Mouse (Mus musculus) liver (tissue): ENCODE results near the gene Arrdc5.
"Not testable (repeated sequence)": the region's sequence is repeated elsewhere in the genome, so short reads cannot be mapped to it uniquely, and the experiment has no call there.

Experiments
- DNase-seq: peaks from one replicate; pipeline ENCODE4 v3.0.0-alpha.2; 2020; ENCODE audit warnings: mixed read lengths

The Arrdc5 gene

GRCm38 (mm10) chr17:56276643-56277566 lies 23.2 kb downstream of the Arrdc5 start, which contains the start of gene Ticam1:
Gene Ticam1, minus strand, starts transcription at chr17:56276786.
- peak; percentile 97 for DNase-seq

DNA sequence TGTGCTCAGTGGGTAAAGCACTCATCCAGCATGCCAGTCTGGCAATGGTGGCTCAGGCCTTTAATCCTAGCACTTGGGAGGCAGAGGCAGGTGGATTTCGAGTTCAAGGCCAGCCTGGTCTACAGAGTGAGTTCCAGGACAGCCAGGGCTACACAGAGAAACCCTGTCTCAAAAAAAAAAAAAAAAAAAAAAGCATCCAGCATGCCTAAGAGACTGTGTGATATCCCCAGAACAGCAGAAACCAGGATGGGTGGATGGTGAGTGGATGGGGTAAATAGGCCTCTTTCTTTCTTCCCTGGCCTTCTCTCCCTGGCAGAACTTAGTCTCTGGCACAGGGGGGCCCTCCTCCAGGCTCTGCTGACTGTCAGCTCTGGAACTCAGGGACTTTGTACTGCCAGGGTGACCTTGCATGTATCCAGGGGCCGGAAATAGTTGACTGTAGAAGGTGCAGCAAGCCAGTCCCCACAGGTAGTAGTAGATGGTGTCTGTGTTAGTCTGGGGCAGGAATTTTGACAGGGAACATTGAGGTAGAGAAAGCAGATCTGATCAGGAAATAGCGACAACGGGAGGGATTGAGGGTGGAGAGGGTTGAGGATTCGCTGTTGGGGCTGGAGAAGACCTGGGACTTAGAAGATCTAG lies 24.1 kb downstream of the Arrdc5 start:
- DNase-seq, result peak; percentile 58

DNA sequence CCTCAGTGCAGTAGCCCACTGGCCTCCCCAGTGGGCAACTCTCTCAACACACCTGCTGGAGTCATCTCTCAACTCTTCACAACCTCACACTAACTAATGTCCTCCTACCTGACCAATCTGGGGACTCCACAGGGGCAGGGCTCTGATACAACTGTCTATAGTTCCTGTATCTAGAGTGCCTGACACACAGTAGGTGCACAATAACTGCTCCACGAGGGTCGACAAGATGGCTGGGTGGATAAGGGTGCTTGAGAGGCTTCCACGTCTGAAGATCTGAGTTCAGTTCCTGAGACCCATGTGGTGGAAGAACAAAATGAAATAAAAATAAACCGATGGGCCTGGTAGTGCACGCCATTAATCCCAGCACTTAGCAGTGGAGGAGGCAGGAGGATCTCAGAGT lies 26.1 kb downstream of the Arrdc5 start:
- DNase-seq, result no peak

GRCm38 (mm10) chr17:56273482-56273881 lies 26.6 kb downstream of the Arrdc5 start:
- DNase-seq, result no peak

- no peak for DNase-seq
Observed at GRCm38 (mm10) chr17:56272644-56273043, 27.4 kb downstream of the Arrdc5 start.

DNA sequence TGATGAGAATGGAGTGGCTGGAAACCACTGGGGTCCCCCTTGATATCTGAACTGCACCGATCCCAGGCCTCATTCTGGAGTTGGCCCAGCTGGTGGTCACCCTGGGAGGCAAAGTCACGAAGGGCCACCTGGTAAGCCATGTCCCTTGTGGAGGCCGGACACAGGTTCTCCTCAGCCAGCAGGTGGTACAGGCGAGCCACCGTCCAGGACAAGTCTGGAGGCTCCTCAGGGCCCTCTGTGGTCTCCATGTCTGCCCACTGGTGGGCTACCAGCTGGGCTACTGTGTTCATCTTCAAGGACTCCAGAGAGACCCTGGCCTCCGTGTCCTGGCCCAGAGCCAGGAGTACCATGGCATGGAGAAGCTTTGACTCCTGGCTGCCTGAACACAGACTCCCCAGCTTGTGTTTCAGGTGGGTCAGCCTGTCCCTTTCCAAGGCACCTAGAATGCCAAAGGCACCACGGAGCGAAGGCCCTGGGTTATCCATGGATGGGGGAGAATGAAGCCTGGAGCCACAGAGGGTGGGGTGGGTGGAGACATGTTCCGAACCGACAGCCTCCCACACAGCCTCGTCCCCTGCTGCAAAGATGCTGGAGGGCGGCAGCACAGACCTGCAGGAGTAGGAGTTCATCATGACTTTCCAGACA lies 28.4 kb downstream of the Arrdc5 start:
- no peak for DNase-seq

DNA sequence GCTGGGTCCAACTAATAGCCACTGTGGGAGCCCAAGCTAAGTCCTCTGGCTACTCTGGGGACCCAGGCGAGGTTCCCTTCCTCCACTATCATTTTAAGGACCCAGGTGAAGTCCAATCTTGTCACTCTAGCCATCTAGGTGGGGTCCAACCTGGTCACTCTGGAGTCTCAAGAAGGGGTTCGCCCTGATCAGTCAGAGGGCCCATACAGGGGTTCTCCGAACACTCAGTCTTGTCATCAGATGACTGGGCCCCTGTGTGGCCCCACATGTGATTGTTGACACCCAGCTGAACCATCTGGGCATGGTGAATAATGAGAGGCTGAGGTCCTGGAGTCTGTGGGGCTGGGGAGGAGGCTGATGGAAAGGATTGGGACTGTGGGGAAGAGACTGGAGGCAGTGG lies 30.3 kb downstream of the Arrdc5 start:
- DNase-seq, result no peak

GRCm38 (mm10) chr17:56269153-56269630 lies 30.9 kb downstream of the Arrdc5 start:
- DNase-seq, result peak; percentile 51

- no peak for DNase-seq
Observed at GRCm38 (mm10) chr17:56266271-56266670, 33.8 kb downstream of the Arrdc5 start.

DNA sequence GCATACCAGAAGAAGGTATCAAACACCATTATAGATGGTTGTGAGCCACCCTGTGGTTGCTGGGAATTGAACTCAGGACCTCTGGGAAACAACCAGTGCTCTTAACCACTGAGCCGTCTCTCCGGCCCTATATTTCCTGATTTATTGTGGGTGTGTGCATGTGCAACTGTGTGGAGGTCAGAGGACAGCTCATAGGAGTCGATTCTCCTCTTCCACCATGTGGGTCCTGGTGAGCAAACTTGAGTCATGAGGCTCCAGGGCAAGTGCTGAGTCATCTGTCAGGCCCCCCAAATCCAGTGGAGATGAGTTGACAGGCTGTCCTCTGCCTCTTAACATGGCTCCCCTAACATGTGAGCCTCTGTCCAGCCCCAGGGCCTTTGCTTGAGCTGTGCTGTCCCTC lies 34.2 kb downstream of the Arrdc5 start:
- no peak for DNase-seq

DNA sequence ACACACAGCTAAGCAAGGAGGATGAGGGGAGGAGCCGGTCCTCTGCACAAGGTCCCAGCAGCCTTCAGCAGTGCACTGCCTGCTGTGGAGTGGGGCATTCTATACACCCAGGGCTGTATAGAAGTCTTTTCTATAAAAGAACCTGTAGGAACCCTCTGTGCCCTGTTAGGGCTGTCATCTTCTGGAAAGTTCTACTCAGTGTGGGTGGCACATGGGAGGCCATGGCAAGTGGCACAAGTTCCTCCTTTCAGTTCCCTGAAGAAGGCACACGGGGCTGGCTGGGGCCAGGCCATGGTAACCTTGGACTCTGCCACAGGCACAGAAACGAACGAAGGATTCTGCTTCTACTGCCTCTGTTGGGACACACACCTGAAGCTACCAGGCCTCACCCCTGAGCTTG lies 35.1 kb downstream of the Arrdc5 start:
- DNase-seq, result no peak

GRCm38 (mm10) chr17:56264020-56264419 lies 36.1 kb downstream of the Arrdc5 start:
- DNase-seq, result peak; percentile 81

- DNase-seq, result no peak
Observed at GRCm38 (mm10) chr17:56262645-56263094, 37.4 kb downstream of the Arrdc5 start.

DNA sequence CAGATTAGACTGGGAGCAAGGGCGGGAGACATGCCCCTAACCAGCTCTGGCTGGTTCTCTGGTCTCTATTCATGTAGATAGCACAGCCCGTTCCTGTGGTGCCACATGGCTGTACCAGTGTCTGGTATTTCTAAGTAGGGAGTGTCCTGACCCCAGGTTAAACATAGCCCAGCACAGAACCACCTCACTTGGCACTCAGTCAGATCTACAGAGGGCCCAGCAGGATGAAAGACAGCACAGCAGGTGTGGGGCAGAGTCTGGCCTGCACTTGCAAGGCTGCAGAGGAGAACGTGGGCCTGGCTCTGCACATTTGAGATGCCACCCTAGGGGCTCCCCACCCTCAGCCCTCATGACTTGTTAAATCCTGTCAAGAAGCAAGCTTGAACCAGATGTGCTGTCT lies 38.9 kb downstream of the Arrdc5 start:
- no peak for DNase-seq

DNA sequence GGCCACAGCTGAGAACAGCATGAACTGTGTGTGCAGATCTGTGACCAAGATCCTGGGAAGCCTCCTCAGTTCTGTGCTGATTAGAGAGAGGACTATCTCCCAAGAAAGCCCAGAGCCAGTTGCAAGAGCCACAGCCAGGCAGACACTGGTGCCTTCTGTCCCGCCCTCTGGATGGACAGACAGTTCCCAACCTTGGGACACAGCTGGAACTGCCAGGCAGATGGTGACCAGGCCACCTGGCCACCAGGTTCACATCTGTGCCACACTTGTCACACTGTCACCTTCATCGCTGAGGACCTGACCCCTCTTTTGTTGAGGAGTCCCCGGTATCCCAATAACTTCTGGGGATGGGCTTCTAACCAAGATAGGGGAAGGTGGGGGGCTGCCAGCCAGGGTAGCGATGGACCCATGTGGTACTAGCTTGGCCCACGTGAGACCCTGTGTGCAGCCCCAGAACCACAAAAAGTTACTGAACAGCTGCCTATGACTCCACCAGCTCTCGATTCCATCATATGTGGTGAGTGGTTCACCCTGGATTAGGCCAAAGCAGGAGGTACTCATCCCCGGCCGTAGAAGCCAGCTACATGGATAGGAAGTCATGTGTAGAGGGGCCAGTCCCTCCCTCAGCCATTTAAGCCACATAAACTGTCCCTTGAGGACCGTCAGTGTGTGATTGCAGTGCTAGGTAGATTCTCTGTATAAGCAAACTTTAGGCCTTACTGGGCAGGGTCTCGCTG lies 40.6 kb downstream of the Arrdc5 start:
- no peak for DNase-seq

DNA sequence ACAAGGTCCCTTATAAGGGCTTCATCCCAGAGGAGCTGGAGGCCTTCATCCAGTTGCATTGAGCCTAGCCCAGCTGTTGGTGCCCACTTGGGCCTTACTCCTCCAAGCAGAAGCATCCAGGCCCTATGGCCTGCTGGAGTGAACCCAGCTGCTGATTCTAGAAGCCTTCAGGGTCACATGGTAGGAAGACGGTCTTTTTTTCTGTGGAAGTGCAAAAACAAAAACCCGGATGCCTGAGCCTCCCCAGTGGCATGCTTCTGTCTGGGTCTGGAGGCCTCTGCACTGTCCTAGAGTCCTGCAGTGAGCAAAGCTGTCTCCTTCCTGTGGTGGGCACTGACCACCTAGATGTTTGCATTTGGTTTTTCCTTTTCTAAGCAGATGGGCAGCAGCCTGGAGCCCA lies 41.3 kb downstream of the Arrdc5 start:
- DNase-seq, result not testable (repeated sequence)

GRCm38 (mm10) chr17:56258269-56258668 lies 41.8 kb downstream of the Arrdc5 start:
- not testable (repeated sequence) for DNase-seq

- DNase-seq, result no peak
Observed at GRCm38 (mm10) chr17:56257181-56257894, 42.7 kb downstream of the Arrdc5 start.

DNA sequence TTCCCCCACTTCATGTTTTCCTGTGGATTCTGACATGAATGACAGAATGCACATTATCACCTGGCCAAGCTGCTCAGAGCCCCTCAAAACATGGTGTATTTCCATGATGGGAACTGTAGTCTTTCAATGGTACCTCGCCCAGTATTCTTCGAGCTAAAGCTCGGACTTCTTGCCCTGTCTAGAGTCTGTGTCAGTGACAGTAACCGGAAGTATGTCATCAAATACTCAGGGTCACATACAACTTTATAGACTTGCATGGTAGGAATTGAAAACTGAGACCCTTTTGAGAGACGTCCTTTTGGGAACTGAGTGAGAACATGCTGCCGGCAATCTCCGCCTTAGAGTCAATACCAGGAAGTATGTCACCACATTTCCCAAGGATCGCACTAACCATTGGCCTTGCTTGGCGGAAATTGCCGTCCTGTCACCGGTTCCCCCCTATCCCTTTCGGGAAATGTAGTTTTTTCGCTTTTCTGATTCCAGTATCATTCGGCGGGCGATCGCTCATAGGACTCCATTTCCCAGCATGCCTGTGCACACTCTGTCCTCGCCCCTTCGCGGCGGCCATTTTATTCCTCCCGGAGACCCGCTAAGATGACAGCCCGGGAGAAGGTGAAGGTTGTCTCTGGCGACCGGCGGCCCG lies 43.7 kb downstream of the Arrdc5 start, which contains the start of gene Fem1a:
Gene Fem1a (plus strand): TSS at position 572 of the 643 bp plus-strand sequence.
- peak; percentile 92 for DNase-seq

DNA sequence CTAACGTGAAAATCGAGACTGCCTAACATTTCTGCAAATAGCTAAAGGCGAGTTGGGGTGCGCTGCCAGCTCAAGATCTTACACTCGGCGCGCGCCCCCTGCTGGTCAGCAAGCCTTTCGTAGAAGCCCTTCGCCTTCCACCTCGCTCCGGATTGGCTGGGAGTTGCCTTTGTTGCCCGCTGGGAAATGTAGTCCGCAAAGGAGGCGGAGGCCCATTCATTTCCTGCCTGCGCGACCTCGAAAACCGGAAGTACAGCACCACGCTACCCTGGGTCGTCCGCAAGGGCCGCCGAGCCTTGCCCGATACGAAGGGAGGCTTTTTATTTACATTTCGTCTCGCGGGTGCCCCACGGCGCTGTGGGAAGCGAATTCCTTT lies 44.2 kb downstream of the Arrdc5 start:
- peak; percentile 99 for DNase-seq

DNA sequence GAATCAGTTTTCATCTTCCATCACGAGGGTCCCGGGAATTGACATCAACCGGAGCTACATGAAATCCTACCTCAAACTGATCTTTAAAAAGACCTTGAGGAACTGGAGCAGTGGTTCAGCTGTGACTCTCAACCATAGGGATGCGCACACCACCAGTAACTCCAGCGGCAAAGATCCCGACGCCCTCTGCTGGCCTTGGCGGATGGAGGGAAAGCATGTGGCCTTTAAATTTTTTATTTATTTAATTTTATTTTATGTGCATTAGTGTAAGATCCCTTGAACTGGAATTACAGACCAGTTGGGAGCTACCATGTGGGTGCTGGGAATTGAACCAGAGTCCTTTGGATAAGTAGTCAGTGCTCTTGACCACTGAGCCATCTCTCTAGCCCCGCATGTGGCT lies 44.7 kb downstream of the Arrdc5 start:
- DNase-seq, result no peak
